Mouse (Mus musculus) CD4-positive, CD25-positive, alpha-beta regulatory T cell, adult 4 months (primary cell): ENCODE measurements around the gene Mpp6. TPM values are rescaled to one million over a fixed set of nuclear protein-coding genes. Genes with fewer than 3 reads are reported as not detected.

Source experiments
- ATAC-seq: one replicate; pipeline ENCODE4 v1.8.0; 2017
- polyA plus RNA-seq, 2 experiments: library from polyadenylated mRNA; unstranded; fragments of 100-300 nt; shearing (Covaris generic); gene quantifications; one replicate each; pipeline ENCODE4 v1.2.1; 2017

Mpp6 gene
- polyA plus RNA-seq, 2 experiments from 2014 or later: 9.4 to 9.9 TPM

DNA sequence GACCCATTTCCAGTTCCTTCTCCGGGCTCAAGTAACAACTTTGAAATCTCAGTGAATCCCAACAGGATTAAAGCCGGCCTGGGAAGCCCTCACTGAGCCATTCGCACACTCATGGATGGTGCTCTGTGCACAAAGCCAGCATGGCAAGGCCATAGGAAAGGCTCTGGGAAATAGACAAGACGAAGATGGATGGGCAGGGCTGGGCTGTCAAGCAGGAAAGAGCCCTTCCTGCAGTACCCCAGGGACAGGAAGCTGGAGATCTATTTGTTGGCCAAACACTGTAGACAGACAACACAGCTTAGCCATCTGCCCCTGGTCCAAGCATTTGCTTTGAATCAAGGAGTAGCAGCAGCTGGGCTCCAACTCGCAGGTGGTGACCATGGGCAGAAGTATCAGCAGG lies 118.1 kb downstream of the Mpp6 start:
- no peak for ATAC-seq

GRCm38 (mm10) chr6:50231288-50231687 lies 121.2 kb downstream of the Mpp6 start:
- no peak for ATAC-seq

- ATAC-seq: no peak
Observed at GRCm38 (mm10) chr6:50232984-50233383, 122.9 kb downstream of the Mpp6 start.

GRCm38 (mm10) chr6:50237963-50238362 lies 127.9 kb downstream of the Mpp6 start:
- ATAC-seq: no peak

DNA sequence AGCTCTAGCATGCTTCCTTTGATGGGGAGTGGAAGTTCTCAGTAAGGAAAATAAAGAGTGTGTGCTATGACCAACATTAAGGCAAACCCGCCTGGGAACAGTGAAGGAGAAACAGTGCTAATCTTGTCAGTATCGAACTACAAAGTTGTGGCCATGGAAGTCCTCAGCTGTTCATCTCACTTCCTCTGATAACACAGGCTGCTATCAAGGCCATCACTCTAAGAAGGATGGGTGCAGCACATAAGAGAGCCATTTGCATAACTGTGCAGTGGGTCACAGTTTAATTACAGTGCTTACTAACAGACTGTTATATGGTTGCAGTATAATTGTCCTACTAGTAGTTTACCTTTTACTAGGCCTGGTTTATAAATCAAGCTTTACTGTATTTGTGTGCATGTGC lies 129.9 kb downstream of the Mpp6 start:
- no peak for ATAC-seq

- no peak for ATAC-seq
Observed at GRCm38 (mm10) chr6:50240437-50240836, 130.4 kb downstream of the Mpp6 start.

- no peak for ATAC-seq
Observed at GRCm38 (mm10) chr6:50244126-50244525, 134.1 kb downstream of the Mpp6 start.

DNA sequence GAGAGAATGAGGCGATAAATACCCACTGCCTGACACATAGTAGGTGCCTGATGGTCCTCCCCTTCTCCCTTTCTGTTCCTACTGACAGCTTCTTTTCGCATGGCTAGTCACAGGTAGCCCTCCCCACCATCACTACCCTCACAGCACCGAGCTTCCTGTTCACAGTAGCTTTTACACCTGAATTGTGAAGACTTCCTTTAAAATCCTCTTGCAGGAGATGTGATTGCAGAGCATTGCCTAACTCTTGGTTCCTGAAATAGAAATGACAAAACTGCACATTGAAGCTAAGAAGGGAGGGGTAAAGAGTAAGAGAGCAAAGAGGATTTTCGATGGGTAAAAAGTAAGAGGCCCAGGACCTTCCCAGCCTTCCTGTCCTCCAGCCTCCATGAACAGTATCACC lies 134.9 kb downstream of the Mpp6 start:
- no peak for ATAC-seq

DNA sequence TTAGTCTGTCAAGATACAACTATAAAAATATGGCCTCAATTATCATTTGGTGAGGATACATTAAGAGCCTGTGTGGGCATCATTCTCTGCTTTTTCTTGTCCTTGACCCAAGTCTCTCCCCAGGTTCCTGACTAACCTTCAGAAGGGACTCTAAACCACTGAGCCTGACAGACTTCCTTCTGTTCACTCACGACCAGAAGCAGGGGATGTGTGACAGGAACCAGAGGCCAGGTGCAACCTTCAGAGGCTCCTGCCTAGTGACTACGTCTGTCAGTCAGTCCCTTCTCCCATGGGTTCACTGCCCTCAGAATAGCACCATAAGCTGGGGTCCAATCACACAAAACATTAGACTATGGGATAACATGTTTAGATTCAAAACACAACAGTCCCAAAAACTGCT lies 137.3 kb downstream of the Mpp6 start:
- ATAC-seq: no peak

GRCm38 (mm10) chr6:50247791-50248190 lies 137.8 kb downstream of the Mpp6 start:
- ATAC-seq: no peak

Other genes with a start within 250 kb of the Mpp6 start
- 10 to 100 TPM; 15.5 to 16.6 TPM for gene Gsdme, start 153.6 kb downstream of the Mpp6 start, polyA plus RNA-seq